Mouse (Mus musculus) heart, adult 2 months (tissue): Measurements from ENCODE around the gene Commd2.

Experiments
- CTCF ChIP-seq: fragments of 200-600 bp; IDR thresholded peaks from 2 replicates; pipeline ENCODE4 v1.8.1; 2022; ENCODE audit warnings: antibody characterized with exemption, mild to moderate bottlenecking, moderate library complexity
- EP300 ChIP-seq: fragments of 200-500 bp; IDR thresholded peaks from 2 replicates; pipeline ENCODE4 v1.6.1; 2011; ENCODE audit warnings: low read depth, low read length, control low read depth; ENCODE audit not compliant: insufficient read depth
- POLR2A ChIP-seq: fragments of 200-500 bp; IDR thresholded peaks from 2 replicates; pipeline ENCODE4 v1.6.1; 2011; ENCODE audit warnings: mild to moderate bottlenecking, low read depth, low read length, control low read depth; ENCODE audit not compliant: insufficient read depth

DNA sequence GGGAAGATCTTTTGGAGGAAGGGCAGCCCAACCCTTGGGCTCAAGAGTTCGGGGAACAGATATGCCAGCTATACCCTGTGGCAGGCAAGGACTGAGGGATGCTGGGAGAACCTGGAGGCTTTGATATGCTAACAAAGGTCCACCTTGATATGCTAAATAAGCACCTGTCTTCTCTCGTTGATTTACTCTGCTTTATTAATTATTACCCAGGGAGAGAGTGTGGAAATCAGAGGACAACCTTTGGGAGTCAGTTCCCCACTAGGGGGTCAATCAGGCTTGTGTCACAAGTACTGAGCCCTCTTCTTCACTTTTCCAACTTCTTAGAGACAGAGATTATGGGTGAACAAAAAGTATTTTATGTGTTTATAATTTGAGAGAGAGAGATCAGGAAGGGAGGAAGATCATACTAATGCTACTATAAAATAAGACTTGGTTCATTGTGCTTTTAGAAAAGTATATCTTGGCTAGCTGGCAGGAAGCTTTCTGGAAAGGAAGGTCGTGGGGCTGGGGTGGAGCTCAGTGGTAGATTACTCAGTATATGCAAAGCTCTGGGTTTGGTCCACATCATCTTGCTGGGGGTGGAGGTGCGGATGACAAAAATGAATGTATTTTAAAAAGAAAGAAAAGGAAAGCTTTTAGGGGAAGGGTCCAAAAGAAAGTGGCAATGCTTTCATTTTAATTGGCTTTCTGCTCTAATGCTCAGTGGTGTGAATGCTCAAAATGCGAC, 47.5 kb downstream of the Commd2 start:
- TF ChIP-seq CTCF (0 out of 2 replicates have a peak, but pooled peaks have one; percentile 8), POLR2A (no peak), EP300 (no peak)
